Mouse (Mus musculus) lung, embryonic 16.5 days (tissue): Measurements from ENCODE around the gene Nhsl2. TPM values are rescaled to one million over a fixed set of nuclear protein-coding genes. Genes with fewer than 3 reads are reported as not detected.

Experiments used
- ATAC-seq: fragments of 200-750 bp; cut with Nextera tagmentation; 2 replicates; pipeline ENCODE4 v1.8.0; 2017; ENCODE audit warnings: low read depth, mild to moderate bottlenecking, moderate library complexity
- H3K27ac ChIP-seq: fragments of 300-500 bp; sonication (generic); 2 replicates; pipeline ENCODE4 v1.5.1; 2014; ENCODE audit warnings: mild to moderate bottlenecking, control low read depth, low read length
- H3K27me3 ChIP-seq: fragments of 300-500 bp; sonication (generic); 2 replicates; pipeline ENCODE4 v1.6.1; 2014; ENCODE audit warnings: low read depth, low read length, mixed read lengths; ENCODE audit not compliant: control insufficient read depth, insufficient read depth
- H3K36me3 ChIP-seq: fragments of 300-500 bp; sonication (generic); 2 replicates; pipeline ENCODE4 v1.6.1; 2014; ENCODE audit warnings: low read length; ENCODE audit not compliant: control insufficient read depth, insufficient read depth
- H3K4me1 ChIP-seq: fragments of 300-500 bp; sonication (generic); replicated peaks from 2 replicates; pipeline ENCODE4 v1.6.1; 2014; ENCODE audit warnings: low read length, mixed read lengths; ENCODE audit not compliant: control insufficient read depth, insufficient read depth
- H3K4me2 ChIP-seq: fragments of 300-500 bp; sonication (generic); 2 replicates; pipeline ENCODE4 v1.6.1; 2014; ENCODE audit warnings: low read depth, low read length, control low read depth
- H3K4me3 ChIP-seq: fragments of 300-500 bp; sonication (generic); 2 replicates; pipeline ENCODE4 v1.5.1; 2014; ENCODE audit warnings: mild to moderate bottlenecking, low read length, control low read depth
- H3K9ac ChIP-seq: fragments of 300-500 bp; sonication (generic); 2 replicates; pipeline ENCODE4 v1.6.1; 2014; ENCODE audit warnings: low read length, control low read depth
- H3K9me3 ChIP-seq: fragments of 300-500 bp; sonication (generic); 2 replicates; pipeline ENCODE4 v1.6.1; 2016; ENCODE audit warnings: low read length; ENCODE audit not compliant: control insufficient read depth
- WGBS: fragments of 180-500 bp; shearing (Covaris S2); extraction: QIAGEN DNeasy Blood & Tissue Kit; methylation state at CpG from one replicate; pipeline ENCODE4 v1.1.7; 2014; 5-methylcytosine and 5-hydroxymethylcytosine counted together
- polyA plus RNA-seq: library from polyadenylated mRNA; unstranded; fragments of >200 nt; fragmentation: Nextera tagmentation; extraction: Ambion mirVana; gene quantifications from 2 replicates; pipeline ENCODE4 v1.2.1, GENCODE M21; 2015

Gene Nhsl2
- polyA plus RNA-seq, 1 experiment from 2014 or later: 4.5 TPM

DNA sequence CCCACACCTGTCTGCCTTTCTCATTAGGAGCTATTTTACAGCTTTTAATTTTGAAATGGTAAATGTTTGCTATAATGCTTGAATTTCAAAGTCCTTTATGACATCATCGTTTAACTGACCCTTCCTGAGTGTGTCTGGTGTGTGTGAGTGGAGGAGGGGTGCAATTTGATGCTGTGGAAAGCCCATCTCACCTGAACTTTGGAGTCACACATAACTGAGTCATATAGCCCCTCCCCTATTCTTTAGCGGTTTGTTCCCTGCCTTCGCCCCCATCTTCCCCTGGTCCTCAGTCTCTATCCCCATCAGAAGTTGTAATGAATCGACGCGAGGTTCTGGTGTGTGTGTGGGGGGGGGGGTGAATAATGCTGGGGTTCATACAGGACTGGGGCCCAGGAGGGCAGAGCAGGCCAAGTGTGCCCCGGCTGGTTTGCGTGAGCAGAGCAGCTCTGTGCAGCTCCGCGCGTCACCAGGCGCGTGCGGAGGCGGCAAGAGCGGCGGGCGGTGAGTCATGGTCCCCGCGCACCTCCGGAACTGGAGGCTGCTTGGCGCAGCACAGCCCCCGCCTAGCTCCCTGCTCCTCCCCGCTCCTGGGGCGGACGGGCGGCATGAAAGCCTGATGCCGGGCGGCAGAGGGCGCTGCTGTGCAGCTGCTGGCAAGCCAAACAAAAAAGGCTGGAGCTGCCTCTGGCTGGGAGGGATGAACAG lies 104.8 kb downstream of the Nhsl2 start:
- H3K27ac ChIP-seq: no peak overlapping the region
- H3K4me1 ChIP-seq: peaks cover 5% of the 10 kb centered on the region; the same call in 1 of the 2 replicates
- H3K9me3 ChIP-seq: no peaks in the 10 kb centered on the region
- peak overlapping the region; percentile 57 for H3K4me2 ChIP-seq
- peaks cover 3% of the 10 kb centered on the region for H3K27me3 ChIP-seq
- peak; percentile 96 for ATAC-seq
- H3K4me3 ChIP-seq: peak overlapping the region; percentile 40
- peak overlapping the region; percentile 54 for H3K9ac ChIP-seq
- WGBS: 11% methylated on average over 28 of the region's 30 CpGs
- H3K36me3 ChIP-seq: no peaks in the 10 kb centered on the region

GRCm38 (mm10) chrX:101954492-101954851 lies 105.3 kb downstream of the Nhsl2 start:
- Histone ChIP-seq H3K36me3 (no peaks in the 10 kb centered on the region), H3K27ac (no peak overlapping the region), H3K4me1 (peaks cover 5% of the 10 kb centered on the region; the same call in 1 of the 2 replicates), H3K9me3 (no peaks in the 10 kb centered on the region), H3K9ac (no peak overlapping the region), H3K4me2 (peak overlapping the region; percentile 16; the same call in 1 of the 2 replicates), H3K4me3 (no peak overlapping the region), H3K27me3 (peaks cover 3% of the 10 kb centered on the region)
- 38% methylated on average over 6 of the region's 6 CpGs for WGBS
- no peak for ATAC-seq

GRCm38 (mm10) chrX:101961848-101962247 lies 112.7 kb downstream of the Nhsl2 start:
- Histone ChIP-seq H3K27me3 (0 out of 2 replicates have a peak, but pooled peaks cover 3% of the 10 kb centered on the region), H3K4me2 (no peak overlapping the region), H3K36me3 (no peaks in the 10 kb centered on the region), H3K4me3 (no peak overlapping the region), H3K27ac (no peak overlapping the region), H3K9me3 (no peaks in the 10 kb centered on the region), H3K9ac (no peak overlapping the region), H3K4me1 (no peaks in the 10 kb centered on the region)
- no peak for ATAC-seq
- 77% methylated on average over 4 of the region's 4 CpGs for WGBS

DNA sequence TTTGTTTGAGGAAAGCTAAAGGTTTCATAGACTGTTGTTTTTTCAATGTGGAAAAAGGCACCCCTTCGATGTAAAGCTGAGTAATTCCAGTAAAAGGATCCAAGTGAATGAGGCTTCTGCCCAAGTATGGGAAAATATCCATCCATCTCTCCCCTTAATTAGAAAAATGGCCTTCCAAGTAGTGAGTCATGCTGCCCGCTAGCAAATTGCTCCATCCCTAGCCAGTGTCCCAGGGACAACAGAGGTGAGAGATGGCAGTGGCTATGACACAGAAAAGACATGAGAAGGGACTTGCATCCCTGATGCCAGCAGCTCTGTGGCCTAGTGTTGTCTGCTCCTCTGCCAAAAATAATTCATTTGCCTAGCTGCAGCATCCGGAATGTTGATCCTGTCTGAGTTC lies 114.5 kb downstream of the Nhsl2 start:
- peak; percentile 52; the same call in 1 of the 2 replicates for ATAC-seq
- Histone ChIP-seq H3K27ac (0 out of 2 replicates have a peak overlapping the region, but pooled peaks have one; percentile 13), H3K36me3 (no peaks in the 10 kb centered on the region)

DNA sequence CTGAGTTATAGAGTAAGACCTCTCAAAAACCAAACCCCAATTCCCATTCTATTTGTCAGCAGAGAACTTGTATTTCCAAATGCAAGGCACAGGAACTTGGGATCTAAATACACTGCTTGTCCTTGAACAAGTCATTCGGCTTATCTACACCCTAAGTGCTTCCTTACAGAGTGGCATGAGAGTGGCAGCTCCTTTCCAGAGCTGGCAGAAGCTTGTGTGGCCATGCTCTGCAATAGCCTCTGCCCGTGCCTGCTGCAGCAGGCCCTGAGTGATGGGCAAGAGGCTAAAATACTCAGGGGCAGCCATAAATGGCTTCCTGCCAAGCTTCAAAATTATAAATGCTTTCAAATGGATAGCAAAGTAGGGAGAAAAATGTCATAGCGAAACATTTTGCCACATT lies 123.8 kb downstream of the Nhsl2 start:
- Histone ChIP-seq H3K4me1 (no peaks in the 10 kb centered on the region), H3K4me2 (no peak overlapping the region), H3K4me3 (no peak overlapping the region), H3K9ac (no peak overlapping the region), H3K27me3 (no peaks in the 10 kb centered on the region), H3K36me3 (no peaks in the 10 kb centered on the region), H3K27ac (no peak overlapping the region), H3K9me3 (no peaks in the 10 kb centered on the region)
- 56% methylated on average over 3 of the region's 3 CpGs for WGBS
- no peak for ATAC-seq

More for the DNA sequence above, 114.5 kb downstream of the Nhsl2 start:
- 65% methylated on average over 3 of the region's 3 CpGs for WGBS
- no peak overlapping the region for H3K4me2 ChIP-seq
- H3K9me3 ChIP-seq: no peaks in the 10 kb centered on the region
- H3K27me3 ChIP-seq: 0 out of 2 replicates have a peak, but pooled peaks cover 3% of the 10 kb centered on the region
- H3K4me1 ChIP-seq: no peaks in the 10 kb centered on the region
- H3K4me3 ChIP-seq: no peak overlapping the region
- H3K9ac ChIP-seq: no peak overlapping the region

- no peak overlapping the region for H3K4me3 ChIP-seq
- no peaks in the 10 kb centered on the region; the same call in 1 of the 2 replicates for H3K27me3 ChIP-seq
- H3K4me1 ChIP-seq: no peaks in the 10 kb centered on the region
- WGBS: 54% methylated on average over 3 of the region's 3 CpGs
- no peaks in the 10 kb centered on the region for H3K36me3 ChIP-seq
- H3K9ac ChIP-seq: no peak overlapping the region
- H3K9me3 ChIP-seq: no peaks in the 10 kb centered on the region
- ATAC-seq: no peak
- H3K27ac ChIP-seq: no peak overlapping the region
- no peak overlapping the region for H3K4me2 ChIP-seq
Measured at GRCm38 (mm10) chrX:101976931-101977330, 127.7 kb downstream of the Nhsl2 start.

GRCm38 (mm10) chrX:101978861-101979260 lies 129.7 kb downstream of the Nhsl2 start:
- Histone ChIP-seq H3K27me3 (no peaks in the 10 kb centered on the region; the same call in 1 of the 2 replicates), H3K4me3 (no peak overlapping the region), H3K9ac (no peak overlapping the region), H3K36me3 (no peaks in the 10 kb centered on the region), H3K27ac (peak overlapping the region; percentile 60), H3K4me2 (0 out of 2 replicates have a peak overlapping the region, but pooled peaks have one; percentile 24), H3K4me1 (peaks cover 5% of the 10 kb centered on the region; the same call in 1 of the 2 replicates), H3K9me3 (no peaks in the 10 kb centered on the region)
- WGBS: 29% methylated on average over 2 of the region's 2 CpGs
- peak; percentile 42; the same call in 1 of the 2 replicates for ATAC-seq

DNA sequence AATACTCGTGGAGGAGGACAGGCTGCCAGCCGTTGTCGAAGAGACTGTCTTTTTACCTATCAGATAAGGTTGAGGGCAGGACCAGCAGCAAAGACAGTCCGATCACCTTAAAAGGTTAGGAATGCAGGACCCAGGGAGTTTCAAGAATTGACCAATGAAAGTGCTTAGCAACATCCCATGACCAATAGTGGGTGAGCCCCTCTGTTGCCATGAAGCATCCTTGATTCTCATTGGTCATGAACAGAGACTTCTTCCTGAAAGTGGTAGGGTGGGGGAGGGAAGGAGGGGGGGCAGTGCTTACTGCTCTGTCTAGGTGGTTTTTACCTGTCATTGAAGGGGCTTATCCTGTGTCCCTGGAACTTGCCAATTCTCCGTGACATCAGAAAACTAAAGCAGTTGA lies 130.1 kb downstream of the Nhsl2 start:
- Histone ChIP-seq H3K4me1 (peaks cover 5% of the 10 kb centered on the region; the same call in 1 of the 2 replicates), H3K27ac (peak overlapping the region; percentile 60), H3K4me2 (0 out of 2 replicates have a peak overlapping the region, but pooled peaks have one; percentile 24), H3K4me3 (no peak overlapping the region), H3K27me3 (no peaks in the 10 kb centered on the region; the same call in 1 of the 2 replicates), H3K9ac (no peak overlapping the region), H3K9me3 (no peaks in the 10 kb centered on the region), H3K36me3 (no peaks in the 10 kb centered on the region)
- peak; percentile 78 for ATAC-seq
- 30% methylated on average over 5 of the region's 5 CpGs for WGBS

GRCm38 (mm10) chrX:101980586-101980985 lies 131.4 kb downstream of the Nhsl2 start:
- peaks cover 5% of the 10 kb centered on the region; the same call in 1 of the 2 replicates for H3K4me1 ChIP-seq
- H3K36me3 ChIP-seq: no peaks in the 10 kb centered on the region
- H3K27ac ChIP-seq: no peak overlapping the region
- H3K27me3 ChIP-seq: no peaks in the 10 kb centered on the region; the same call in 1 of the 2 replicates
- no peak overlapping the region for H3K4me2 ChIP-seq
- H3K9me3 ChIP-seq: no peaks in the 10 kb centered on the region
- ATAC-seq: no peak
- H3K4me3 ChIP-seq: no peak overlapping the region
- 82% methylated on average over 2 of the region's 2 CpGs for WGBS
- no peak overlapping the region for H3K9ac ChIP-seq
